Comparison of ENCODE assay signal across 9 mouse cellular contexts in the genomic region with DNA sequence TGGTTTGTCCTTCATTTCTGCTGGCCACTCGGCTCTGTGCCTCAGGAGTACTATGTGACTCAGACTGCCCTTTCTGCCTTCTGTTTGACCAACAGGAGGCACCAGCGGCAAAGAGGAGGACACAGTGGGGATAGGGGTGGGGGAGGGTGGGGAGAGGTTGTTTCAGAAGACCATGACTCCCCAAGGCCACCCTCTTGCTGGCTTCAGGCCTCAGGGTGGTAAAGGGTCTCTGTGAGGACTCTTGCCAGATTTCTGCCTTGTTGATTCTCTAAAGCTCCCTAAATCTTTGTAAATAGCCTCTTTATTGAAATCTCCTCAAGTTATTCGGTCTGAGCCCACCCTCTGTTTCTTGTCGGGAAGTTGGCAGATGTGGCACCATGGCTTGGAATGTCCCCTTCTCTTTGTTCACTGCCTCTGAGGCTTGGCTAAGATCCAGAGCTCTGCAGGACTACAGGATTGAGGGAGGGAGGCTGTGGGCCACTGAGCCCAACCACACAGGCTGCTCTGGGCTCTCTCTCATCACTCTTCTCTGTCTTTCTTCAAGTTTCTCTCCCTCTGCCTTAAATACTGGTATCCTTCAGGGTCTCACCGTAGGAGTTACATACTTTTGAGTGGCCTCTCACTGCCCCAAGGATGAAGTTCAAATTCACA. TPM values are rescaled to one million over a fixed set of nuclear protein-coding genes. Genes with fewer than 3 reads are reported as not detected.
DNase-seq lines count a peak whose midpoint lies in the region; ATAC-seq and TF ChIP-seq lines count a peak whose summit lies in the region.
"Had no signal": no experiment of that assay in that cellular context is flagged by ENCODE, and none has a peak within 500 bp of the region (broad histone marks: within the 10 kb centered on the region; RNA-seq: fewer than 3 reads in every experiment).

No protein-coding gene starts in this region.

- no peak for DNase-seq in lung, adult 2 months
- DNase-seq in lung, postnatal 25 days (ENCODE audit: low spot score) = no peak
- DNase-seq in cerebellum, postnatal 4 days (ENCODE audit: low spot score in 2 of 2) = peak; percentile 27 to 70
- no peak for DNase-seq in hindbrain, embryonic 10.5 days (ENCODE audit: low spot score)
- peak; percentile 82 for DNase-seq in lung, embryonic 14.5 days
- no peak for DNase-seq in liver, embryonic 11.5 days (ENCODE audit: low spot score)
- DNase-seq in adipocyte (ENCODE audit: low spot score) = no peak

- 0 out of 2 replicates have a peak overlapping the region, but pooled peaks have one; percentile 45 for H3K27ac ChIP-seq in hindbrain, embryonic 10.5 days
- H3K27ac ChIP-seq in lung, embryonic 14.5 days (ENCODE audit: low read depth) = no peak overlapping the region; the same call in 1 of the 2 replicates
- H3K27ac ChIP-seq in stomach, embryonic 16.5 days (ENCODE audit: low read length) = peak overlapping the region; percentile 14; the same call in 1 of the 2 replicates
- H3K27ac ChIP-seq in liver, embryonic 11.5 days (ENCODE audit: low read depth, low read length) = no peak overlapping the region

- peak; percentile 29; the same call in 1 of the 2 replicates for TF ChIP-seq CTCF in lung, adult 2 months (IDR thresholded peaks at IDR 0.05; ENCODE audit: insufficient read depth, low read length)
- TF ChIP-seq CTCF in lung, embryonic 14.5 days (IDR thresholded peaks at IDR 0.05; ENCODE audit: low read depth) = 0 out of 2 replicates have a peak, but pooled peaks have one; percentile 15

- ATAC-seq in lung, embryonic 14.5 days (ENCODE audit: insufficient read depth) = peak; percentile 76; the same call in 1 of the 2 replicates
- peak; percentile 63; the same call in 1 of the 2 replicates for ATAC-seq in stomach, embryonic 16.5 days (ENCODE audit: insufficient read depth, low FRiP score)
- no peak for ATAC-seq in liver, embryonic 11.5 days (replicated peaks; ENCODE audit: low FRiP score)

- no peak overlapping the region for H3K4me3 ChIP-seq in lung, adult 2 months (replicated peaks; ENCODE audit: extremely low read depth, low read depth, low read length)
- H3K4me3 ChIP-seq in hindbrain, embryonic 10.5 days = no peak overlapping the region
- no peak overlapping the region for H3K4me3 ChIP-seq in lung, embryonic 14.5 days (ENCODE audit: low read depth, low read length)
- no peak overlapping the region for H3K4me3 ChIP-seq in stomach, embryonic 16.5 days (replicated peaks; ENCODE audit: low read length)
- no peak overlapping the region for H3K4me3 ChIP-seq in liver, embryonic 11.5 days (ENCODE audit: low read depth, low read length)

- peaks cover 10% of the 10 kb centered on the region for H3K4me1 ChIP-seq in lung, adult 2 months (ENCODE audit: control insufficient read depth, insufficient read depth, low read length)
- H3K4me1 ChIP-seq in hindbrain, embryonic 10.5 days (replicated peaks) = peaks cover 9% of the 10 kb centered on the region; the same call in 1 of the 2 replicates
- H3K4me1 ChIP-seq in lung, embryonic 14.5 days (ENCODE audit: insufficient read depth) = peaks cover 14% of the 10 kb centered on the region; the same call in 1 of the 2 replicates
- H3K4me1 ChIP-seq in stomach, embryonic 16.5 days (ENCODE audit: control insufficient read depth, insufficient read depth, low read length) = no peaks in the 10 kb centered on the region; the same call in 1 of the 2 replicates
- no peaks in the 10 kb centered on the region for H3K4me1 ChIP-seq in liver, embryonic 11.5 days (replicated peaks; ENCODE audit: control insufficient read depth, insufficient read depth, low read length)

- H3K27me3 ChIP-seq in hindbrain, embryonic 10.5 days (ENCODE audit: insufficient read depth, poor library complexity, severe bottlenecking) = no peaks in the 10 kb centered on the region
- no peaks in the 10 kb centered on the region for H3K27me3 ChIP-seq in lung, embryonic 14.5 days (ENCODE audit: insufficient read depth, low read length)
- H3K27me3 ChIP-seq in stomach, embryonic 16.5 days (ENCODE audit: control insufficient read depth, insufficient read depth, low read length) = no peaks in the 10 kb centered on the region
- no peaks in the 10 kb centered on the region for H3K27me3 ChIP-seq in liver, embryonic 11.5 days (replicated peaks; ENCODE audit: control insufficient read depth, insufficient read depth, low read length)

- no peaks in the 10 kb centered on the region for H3K9me3 ChIP-seq in hindbrain, embryonic 10.5 days
- no peaks in the 10 kb centered on the region for H3K9me3 ChIP-seq in lung, embryonic 14.5 days (ENCODE audit: low read depth, low read length)
- no peaks in the 10 kb centered on the region for H3K9me3 ChIP-seq in stomach, embryonic 16.5 days (replicated peaks; ENCODE audit: control insufficient read depth, low read length)
- H3K9me3 ChIP-seq in liver, embryonic 11.5 days (ENCODE audit: control insufficient read depth, low read length) = no peaks in the 10 kb centered on the region

- H3K4me2 ChIP-seq in lung, embryonic 14.5 days = no peak overlapping the region
- no peak overlapping the region for H3K4me2 ChIP-seq in stomach, embryonic 16.5 days (ENCODE audit: low read depth, low read length)
- no peak overlapping the region for H3K4me2 ChIP-seq in liver, embryonic 11.5 days

- peaks cover 28% of the 10 kb centered on the region for H3K36me3 ChIP-seq in hindbrain, embryonic 10.5 days
- H3K36me3 ChIP-seq in lung, embryonic 14.5 days (ENCODE audit: insufficient read depth) = no peaks in the 10 kb centered on the region
- no peaks in the 10 kb centered on the region for H3K36me3 ChIP-seq in stomach, embryonic 16.5 days (ENCODE audit: control insufficient read depth, insufficient read depth, low read length)
- H3K36me3 ChIP-seq in liver, embryonic 11.5 days (ENCODE audit: control insufficient read depth, insufficient read depth, low read length) = no peaks in the 10 kb centered on the region

- no peak overlapping the region for H3K9ac ChIP-seq in lung, embryonic 14.5 days
- no peak overlapping the region for H3K9ac ChIP-seq in stomach, embryonic 16.5 days (ENCODE audit: low read length)
- H3K9ac ChIP-seq in liver, embryonic 11.5 days (ENCODE audit: low read depth, low read length) = no peak overlapping the region

- 39% methylated on average over 5 of the region's 5 CpGs for WGBS in lung, adult 2 months
- WGBS in hindbrain, embryonic 10.5 days = 62% methylated on average over 5 of the region's 5 CpGs
- 36% methylated on average over 5 of the region's 5 CpGs for WGBS in lung, embryonic 14.5 days
- 37% methylated on average over 5 of the region's 5 CpGs for WGBS in stomach, embryonic 16.5 days
- 61% methylated on average over 5 of the region's 5 CpGs for WGBS in liver, embryonic 11.5 days

- no peak for TF ChIP-seq POLR2A in lung, adult 2 months (IDR thresholded peaks at IDR 0.05; ENCODE audit: borderline replicate concordance, extremely low read depth, low read depth, low read length)

RNA-seq across cellular contexts. Expression of a gene that starts 11.8 kb away (rescaled TPM):
- polyA plus RNA-seq in lung, adult 2 months (2012; rRNA removed) = 3.3 and 7.6 TPM in 2 replicates
- 36.5 and 48.4 TPM in 2 replicates for polyA plus RNA-seq in hindbrain, embryonic 10.5 days (2016; fragmentation: Nextera tagmentation; extraction: Ambion mirVana)
- 8.0 and 9.5 TPM in 2 replicates for polyA plus RNA-seq in lung, embryonic 14.5 days (2014; fragmentation: Nextera tagmentation; extraction: Ambion mirVana)
- polyA plus RNA-seq in stomach, embryonic 16.5 days (2015; fragmentation: Nextera tagmentation; extraction: Ambion mirVana) = 16.0 and 17.1 TPM in 2 replicates
- 2.8 and 3.1 TPM in 2 replicates for polyA plus RNA-seq in liver, embryonic 11.5 days (2014; fragmentation: Nextera tagmentation; extraction: Ambion mirVana)
- polyA plus RNA-seq: liver, adult 2 months had no signal

RNA-seq across cellular contexts. Expression of a gene that starts 26.2 kb away (rescaled TPM):
- 60.6 and 73.7 TPM in 2 replicates for polyA plus RNA-seq in lung, adult 2 months (2012; rRNA removed)
- 10.3 and 13.2 TPM in 2 replicates for polyA plus RNA-seq in hindbrain, embryonic 10.5 days (2016; fragmentation: Nextera tagmentation; extraction: Ambion mirVana)
- 29.8 and 30.0 TPM in 2 replicates for polyA plus RNA-seq in lung, embryonic 14.5 days (2014; fragmentation: Nextera tagmentation; extraction: Ambion mirVana)
- 24.0 and 25.9 TPM in 2 replicates for polyA plus RNA-seq in stomach, embryonic 16.5 days (2015; fragmentation: Nextera tagmentation; extraction: Ambion mirVana)
- 10.1 and 10.8 TPM in 2 replicates for polyA plus RNA-seq in liver, embryonic 11.5 days (2014; fragmentation: Nextera tagmentation; extraction: Ambion mirVana)

RNA-seq across cellular contexts. Expression of a gene that starts 39.9 kb away (rescaled TPM):
- 30.9 and 46.5 TPM in 2 replicates for polyA plus RNA-seq in lung, adult 2 months (2012; rRNA removed)
- polyA plus RNA-seq in hindbrain, embryonic 10.5 days (2016; fragmentation: Nextera tagmentation; extraction: Ambion mirVana) = 83.8 and 101 TPM in 2 replicates
- polyA plus RNA-seq in lung, embryonic 14.5 days (2014; fragmentation: Nextera tagmentation; extraction: Ambion mirVana) = 131 TPM in 2 replicates
- polyA plus RNA-seq in stomach, embryonic 16.5 days (2015; fragmentation: Nextera tagmentation; extraction: Ambion mirVana) = 159 and 182 TPM in 2 replicates
- 63.2 and 63.6 TPM in 2 replicates for polyA plus RNA-seq in liver, embryonic 11.5 days (2014; fragmentation: Nextera tagmentation; extraction: Ambion mirVana)

Comparison
In these comparisons a context has a peak if more than half of its experiments do, and no peak if none do; other contexts are left out.
1. DNase-seq: peak in cerebellum, postnatal 4 days (2 of 2) and lung, embryonic 14.5 days (single experiment); none in lung, adult 2 months (single experiment), lung, postnatal 25 days (single experiment), hindbrain, embryonic 10.5 days (single experiment), liver, embryonic 11.5 days (single experiment) and adipocyte (single experiment).
2. H3K27ac ChIP-seq: peak in hindbrain, embryonic 10.5 days (single experiment) and stomach, embryonic 16.5 days (single experiment); none in lung, embryonic 14.5 days (single experiment) and liver, embryonic 11.5 days (single experiment).